Mouse (Mus musculus) thymus, adult 2 months (tissue): Measurements from ENCODE around the gene Tlr13.

ENCODE experiments used
- CTCF ChIP-seq: fragments of 200-500 bp; IDR thresholded peaks from 2 replicates; pipeline ENCODE4 v1.5.1; 2012; ENCODE audit warnings: mild to moderate bottlenecking, control low read depth, low read length, moderate library complexity, borderline replicate concordance; ENCODE audit not compliant: control insufficient read depth, poor library complexity, insufficient read depth; ENCODE audit errors: extremely low read depth
- POLR2A ChIP-seq: fragments of 200-500 bp; IDR thresholded peaks from 2 replicates; pipeline ENCODE4 v1.6.1; 2012; ENCODE audit warnings: mild to moderate bottlenecking, low read length, control low read depth, moderate library complexity; ENCODE audit not compliant: control insufficient read depth, poor library complexity, insufficient read depth; ENCODE audit errors: extremely low read depth

DNA sequence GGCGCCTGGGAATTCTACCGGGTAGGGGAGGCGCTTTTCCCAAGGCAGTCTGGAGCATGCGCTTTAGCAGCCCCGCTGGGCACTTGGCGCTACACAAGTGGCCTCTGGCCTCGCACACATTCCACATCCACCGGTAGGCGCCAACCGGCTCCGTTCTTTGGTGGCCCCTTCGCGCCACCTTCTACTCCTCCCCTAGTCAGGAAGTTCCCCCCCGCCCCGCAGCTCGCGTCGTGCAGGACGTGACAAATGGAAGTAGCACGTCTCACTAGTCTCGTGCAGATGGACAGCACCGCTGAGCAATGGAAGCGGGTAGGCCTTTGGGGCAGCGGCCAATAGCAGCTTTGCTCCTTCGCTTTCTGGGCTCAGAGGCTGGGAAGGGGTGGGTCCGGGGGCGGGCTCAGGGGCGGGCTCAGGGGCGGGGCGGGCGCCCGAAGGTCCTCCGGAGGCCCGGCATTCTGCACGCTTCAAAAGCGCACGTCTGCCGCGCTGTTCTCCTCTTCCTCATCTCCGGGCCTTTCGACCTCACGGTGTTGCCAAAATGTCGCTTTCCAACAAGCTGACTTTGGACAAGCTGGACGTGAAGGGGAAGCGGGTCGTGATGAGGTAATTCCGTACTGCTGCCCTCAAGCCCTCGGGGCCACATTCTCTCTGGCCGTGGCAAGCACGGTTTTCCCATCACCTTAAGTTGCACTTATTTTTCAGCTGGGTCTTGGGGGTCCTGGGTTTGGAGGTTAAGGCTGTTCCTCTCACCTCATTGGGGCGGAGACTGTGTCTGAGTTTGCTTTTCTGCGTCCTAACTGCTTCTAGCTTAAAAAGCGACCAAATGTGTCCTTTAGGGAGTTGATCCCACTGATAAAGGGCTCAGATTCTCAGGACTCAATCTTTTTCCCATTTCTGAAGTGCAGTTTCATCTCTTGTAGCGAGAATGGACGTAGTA lies 44.0 kb downstream of the Tlr13 start, which contains the start of gene Pgk1:
- TF ChIP-seq POLR2A (0 out of 2 replicates have a peak, but pooled peaks have one; percentile 11), CTCF (peak; percentile 19; the same call in 1 of the 2 replicates)
